Mouse (Mus musculus): ENCODE measurements around the gene Fam133b.
"Not testable (repeated sequence)": the region's sequence is repeated elsewhere in the genome, so short reads cannot be mapped to it uniquely, and the experiment has no call there.

DNA sequence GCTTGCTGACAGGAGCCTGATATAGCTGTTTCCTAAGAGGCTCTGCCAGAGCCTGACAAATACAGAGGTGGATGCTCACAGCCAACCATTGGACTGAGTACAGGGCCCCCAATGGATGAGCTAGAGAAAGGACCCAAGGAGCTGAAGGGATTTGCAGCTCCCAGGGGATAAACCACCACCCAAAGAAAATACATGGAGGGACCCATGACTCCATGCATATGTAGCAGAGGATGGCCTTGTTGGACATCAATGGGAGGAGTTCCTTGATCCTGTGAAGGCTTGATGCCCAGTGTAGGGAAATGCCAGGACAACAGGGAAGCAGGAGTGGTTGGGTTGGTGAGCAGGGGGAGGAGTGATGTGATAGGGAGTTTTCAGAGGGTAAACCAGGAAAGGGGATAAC is 11.6 kb upstream of the Fam133b start:
- TF ChIP-seq POLR2A (IDR thresholded peaks at IDR 0.05; ENCODE audit: insufficient read depth, low read length); CTCF (IDR thresholded peaks at IDR 0.05; ENCODE audit: low read depth, low read length); EP300 (IDR thresholded peaks at IDR 0.05; ENCODE audit: insufficient read depth, low read depth, low read length): not testable (repeated sequence)

All from ES-Bruce4 (cell line).